16 mouse cellular contexts compared by ENCODE assay signal in genomic region chr7:30615049-30615760, GRCm38 (mm10). TPM values are rescaled to one million over a fixed set of nuclear protein-coding genes. Genes with fewer than 3 reads are reported as not detected.
DNase-seq lines count a peak whose midpoint lies in the region; ATAC-seq lines count a peak whose summit lies in the region.
"Had no signal": no experiment of that assay in that cellular context is flagged by ENCODE, and none has a peak within 500 bp of the region (broad histone marks: within the 10 kb centered on the region; RNA-seq: fewer than 3 reads in every experiment).

No protein-coding gene starts in this region.

- no peaks in the 10 kb centered on the region for H3K4me1 ChIP-seq in hindbrain, embryonic 13.5 days (replicated peaks)
- H3K4me1 ChIP-seq in hindbrain, embryonic 12.5 days, result no peaks in the 10 kb centered on the region
- H3K4me1 ChIP-seq in neural tube, embryonic 12.5 days, result peaks cover 6% of the 10 kb centered on the region; the same call in 1 of the 2 replicates
- no peaks in the 10 kb centered on the region for H3K4me1 ChIP-seq in neural tube, embryonic 15.5 days

- H3K27me3 ChIP-seq in hindbrain, embryonic 13.5 days, result no peaks in the 10 kb centered on the region
- H3K27me3 ChIP-seq in hindbrain, embryonic 12.5 days, result no peaks in the 10 kb centered on the region
- H3K27me3 ChIP-seq in neural tube, embryonic 12.5 days (replicated peaks), result no peaks in the 10 kb centered on the region
- H3K27me3 ChIP-seq in neural tube, embryonic 15.5 days (replicated peaks), result no peaks in the 10 kb centered on the region

- 0 out of 2 replicates have a peak, but pooled peaks have one; percentile 44 for ATAC-seq in hindbrain, embryonic 13.5 days (ENCODE audit: low FRiP score)
- ATAC-seq in hindbrain, embryonic 12.5 days (ENCODE audit: low FRiP score), result no peak
- ATAC-seq in neural tube, embryonic 12.5 days (ENCODE audit: low FRiP score, low read depth), result 0 out of 2 replicates have a peak, but pooled peaks have one; percentile 29
- no peak for ATAC-seq in neural tube, embryonic 15.5 days (ENCODE audit: low FRiP score)
- 0 out of 2 replicates have a peak, but pooled peaks have one; percentile 31 for ATAC-seq in megakaryocyte-erythroid progenitor cell, adult 5-6 weeks (replicated peaks; ENCODE audit: low FRiP score, low TSS enrichment, poor library complexity, severe bottlenecking)
- ATAC-seq: midbrain, embryonic 16.5 days had no signal

- H3K4me2 ChIP-seq in hindbrain, embryonic 13.5 days, result no peak overlapping the region
- no peak overlapping the region for H3K4me2 ChIP-seq in hindbrain, embryonic 12.5 days (replicated peaks)
- H3K4me2 ChIP-seq in neural tube, embryonic 12.5 days (replicated peaks), result no peak overlapping the region
- H3K4me2 ChIP-seq in neural tube, embryonic 15.5 days, result no peak overlapping the region

- no peak overlapping the region for H3K27ac ChIP-seq in hindbrain, embryonic 13.5 days
- H3K27ac ChIP-seq in hindbrain, embryonic 12.5 days, result no peak overlapping the region
- H3K27ac ChIP-seq in neural tube, embryonic 12.5 days, result no peak overlapping the region
- no peak overlapping the region for H3K27ac ChIP-seq in neural tube, embryonic 15.5 days (replicated peaks)

- peaks cover 48% of the 10 kb centered on the region for H3K36me3 ChIP-seq in hindbrain, embryonic 13.5 days
- H3K36me3 ChIP-seq in hindbrain, embryonic 12.5 days, result peaks cover 38% of the 10 kb centered on the region
- H3K36me3 ChIP-seq in neural tube, embryonic 12.5 days, result peaks cover 47% of the 10 kb centered on the region
- H3K36me3 ChIP-seq in neural tube, embryonic 15.5 days, result peaks cover 48% of the 10 kb centered on the region

- peak; percentile 60 for DNase-seq in adipocyte (ENCODE audit: low spot score)
- no peak for DNase-seq in cerebellum, postnatal 25 days
- DNase-seq in embryo, embryonic 9.5 days (ENCODE audit: extremely low spot score), result no peak
- DNase-seq: cerebellum, postnatal 36 days; lung, adult 2 months; right cerebral cortex, postnatal 25 days had no signal

- no peak overlapping the region for H3K9ac ChIP-seq in hindbrain, embryonic 13.5 days
- no peak overlapping the region for H3K9ac ChIP-seq in hindbrain, embryonic 12.5 days
- no peak overlapping the region for H3K9ac ChIP-seq in neural tube, embryonic 12.5 days
- H3K9ac ChIP-seq in neural tube, embryonic 15.5 days (replicated peaks), result no peak overlapping the region

- no peak overlapping the region for H3K4me3 ChIP-seq in hindbrain, embryonic 13.5 days
- H3K4me3 ChIP-seq in hindbrain, embryonic 12.5 days, result no peak overlapping the region
- H3K4me3 ChIP-seq in neural tube, embryonic 12.5 days, result no peak overlapping the region
- no peak overlapping the region for H3K4me3 ChIP-seq in neural tube, embryonic 15.5 days (replicated peaks)

- H3K9me3 ChIP-seq in hindbrain, embryonic 13.5 days, result no peaks in the 10 kb centered on the region
- no peaks in the 10 kb centered on the region for H3K9me3 ChIP-seq in hindbrain, embryonic 12.5 days (replicated peaks)
- no peaks in the 10 kb centered on the region for H3K9me3 ChIP-seq in neural tube, embryonic 12.5 days
- 0 out of 2 replicates have a peak, but pooled peaks cover 2% of the 10 kb centered on the region for H3K9me3 ChIP-seq in neural tube, embryonic 15.5 days (replicated peaks)

- 54% methylated on average over 5 of the region's 5 CpGs for WGBS in hindbrain, embryonic 13.5 days
- 58% methylated on average over 5 of the region's 5 CpGs for WGBS in hindbrain, embryonic 12.5 days
- 60% methylated on average over 5 of the region's 5 CpGs for WGBS in neural tube, embryonic 12.5 days
- WGBS in neural tube, embryonic 15.5 days, result 57% methylated on average over 5 of the region's 5 CpGs

RNA-seq across cellular contexts. Expression of gene Upk1a, which starts 2.6 kb away (rescaled TPM):
- 0.49 and 0.63 TPM in 2 replicates for polyA plus RNA-seq in hindbrain, embryonic 13.5 days (2015; fragmentation: Nextera tagmentation; extraction: Ambion mirVana)
- 0.21 and 0.35 TPM in 2 replicates for polyA plus RNA-seq in hindbrain, embryonic 12.5 days (2016; fragmentation: Nextera tagmentation; extraction: Ambion mirVana)
- 1.6 and 1.9 TPM in 2 replicates for polyA plus RNA-seq in neural tube, embryonic 12.5 days (2016; fragmentation: Nextera tagmentation; extraction: Ambion mirVana)
- polyA plus RNA-seq in neural tube, embryonic 15.5 days (2015; fragmentation: Nextera tagmentation; extraction: Ambion mirVana), result 0.87 and 2.3 TPM in 2 replicates
- 0.83 TPM in 1 of 2 replicates, not detected in the other for total RNA-seq in megakaryocyte-erythroid progenitor cell, adult 5-6 weeks (2014; fragmentation: Nextera tagmentation)
- 0.99 TPM in 1 of 2 replicates, not detected in the other for total RNA-seq in megakaryocyte-erythroid progenitor cell, adult 5-6 weeks (2017)

RNA-seq across cellular contexts. Expression of gene Cox6b1, which starts 10.7 kb away (rescaled TPM):
- polyA plus RNA-seq in hindbrain, embryonic 13.5 days (2015; fragmentation: Nextera tagmentation; extraction: Ambion mirVana), result 1,107 TPM in 2 replicates
- polyA plus RNA-seq in hindbrain, embryonic 12.5 days (2016; fragmentation: Nextera tagmentation; extraction: Ambion mirVana), result 737 and 880 TPM in 2 replicates
- 912 and 934 TPM in 2 replicates for polyA plus RNA-seq in neural tube, embryonic 12.5 days (2016; fragmentation: Nextera tagmentation; extraction: Ambion mirVana)
- polyA plus RNA-seq in neural tube, embryonic 15.5 days (2015; fragmentation: Nextera tagmentation; extraction: Ambion mirVana), result 1,176 and 1,358 TPM in 2 replicates
- 569 and 755 TPM in 2 replicates for total RNA-seq in megakaryocyte-erythroid progenitor cell, adult 5-6 weeks (2014; fragmentation: Nextera tagmentation)
- total RNA-seq in megakaryocyte-erythroid progenitor cell, adult 5-6 weeks (2017), result 427 and 665 TPM in 2 replicates

RNA-seq across cellular contexts. Expression of gene Zbtb32, which starts 16.5 kb away (rescaled TPM):
- 0.21 and 0.25 TPM in 2 replicates for polyA plus RNA-seq in hindbrain, embryonic 13.5 days (2015; fragmentation: Nextera tagmentation; extraction: Ambion mirVana)
- 0.17 and 0.39 TPM in 2 replicates for polyA plus RNA-seq in hindbrain, embryonic 12.5 days (2016; fragmentation: Nextera tagmentation; extraction: Ambion mirVana)
- polyA plus RNA-seq in neural tube, embryonic 12.5 days (2016; fragmentation: Nextera tagmentation; extraction: Ambion mirVana), result 0.22 and 0.47 TPM in 2 replicates
- 0.37 and 0.44 TPM in 2 replicates for polyA plus RNA-seq in neural tube, embryonic 15.5 days (2015; fragmentation: Nextera tagmentation; extraction: Ambion mirVana)
- not detected in 2 replicates for total RNA-seq in megakaryocyte-erythroid progenitor cell, adult 5-6 weeks (2014; fragmentation: Nextera tagmentation)
- total RNA-seq in megakaryocyte-erythroid progenitor cell, adult 5-6 weeks (2017), result not detected in 2 replicates
- total RNA-seq: left cerebral cortex, adult 8-10 months had no signal

RNA-seq across cellular contexts. Expression of gene Etv2, which starts 20.4 kb away (rescaled TPM):
- polyA plus RNA-seq in hindbrain, embryonic 13.5 days (2015; fragmentation: Nextera tagmentation; extraction: Ambion mirVana), result not detected in 2 replicates
- not detected in 2 replicates for polyA plus RNA-seq in hindbrain, embryonic 12.5 days (2016; fragmentation: Nextera tagmentation; extraction: Ambion mirVana)
- not detected in 2 replicates for polyA plus RNA-seq in neural tube, embryonic 12.5 days (2016; fragmentation: Nextera tagmentation; extraction: Ambion mirVana)
- polyA plus RNA-seq in neural tube, embryonic 15.5 days (2015; fragmentation: Nextera tagmentation; extraction: Ambion mirVana), result not detected in 2 replicates
- not detected in 2 replicates for total RNA-seq in megakaryocyte-erythroid progenitor cell, adult 5-6 weeks (2014; fragmentation: Nextera tagmentation)
- not detected in 2 replicates for total RNA-seq in megakaryocyte-erythroid progenitor cell, adult 5-6 weeks (2017)
- total RNA-seq: left cerebral cortex, adult 8-10 months had no signal
- polyA plus RNA-seq: CD4-positive, CD25-positive, alpha-beta regulatory T cell, adult 4 months; intestine, embryonic 14.5 days; large intestine, adult 2 months; lung, adult 2 months; midbrain, embryonic 16.5 days had no signal

RNA-seq across cellular contexts. Expression of gene Kmt2b, which starts 26.7 kb away (rescaled TPM):
- 10.7 and 11.3 TPM in 2 replicates for polyA plus RNA-seq in hindbrain, embryonic 13.5 days (2015; fragmentation: Nextera tagmentation; extraction: Ambion mirVana)
- polyA plus RNA-seq in hindbrain, embryonic 12.5 days (2016; fragmentation: Nextera tagmentation; extraction: Ambion mirVana), result 8.8 and 9.9 TPM in 2 replicates
- polyA plus RNA-seq in neural tube, embryonic 12.5 days (2016; fragmentation: Nextera tagmentation; extraction: Ambion mirVana), result 12.2 and 13.7 TPM in 2 replicates
- 8.5 and 8.8 TPM in 2 replicates for polyA plus RNA-seq in neural tube, embryonic 15.5 days (2015; fragmentation: Nextera tagmentation; extraction: Ambion mirVana)
- 105 and 115 TPM in 2 replicates for total RNA-seq in megakaryocyte-erythroid progenitor cell, adult 5-6 weeks (2014; fragmentation: Nextera tagmentation)
- 17.0 and 17.3 TPM in 2 replicates for total RNA-seq in megakaryocyte-erythroid progenitor cell, adult 5-6 weeks (2017)

Comparison
In these comparisons a context has a peak if more than half of its experiments do, and no peak if none do; other contexts are left out.
1. ATAC-seq: peak in hindbrain, embryonic 13.5 days (single experiment), neural tube, embryonic 12.5 days (single experiment) and megakaryocyte-erythroid progenitor cell, adult 5-6 weeks (single experiment); none in hindbrain, embryonic 12.5 days (single experiment) and neural tube, embryonic 15.5 days (single experiment).